Mouse (Mus musculus): Measurements from ENCODE around the gene M1ap. TPM values are rescaled to one million over a fixed set of nuclear protein-coding genes. Genes with fewer than 3 reads are reported as not detected.
A peak's percentile ranks its signal among the peaks of the same experiment; 100 is the strongest.

Gene M1ap
- polyA plus RNA-seq, 1 experiment from 2014 or later = 0.27 TPM

- Histone ChIP-seq H3K4me1 (peaks cover 8% of the 10 kb centered on the region), H3K36me3 (no peaks in the 10 kb centered on the region), H3K27ac (replicated peaks) (peak overlapping the region; percentile 48), H3K4me3 (replicated peaks) (0 out of 2 replicates have a peak overlapping the region, but pooled peaks have one; percentile 9), H3K9ac (no peak overlapping the region), H3K9me3 (replicated peaks) (no peaks in the 10 kb centered on the region), H3K4me2 (replicated peaks) (peak overlapping the region; percentile 36), H3K27me3 (no peaks in the 10 kb centered on the region)
- ATAC-seq (ENCODE audit: insufficient number of reproducible peaks, low FRiP score, low TSS enrichment, low read depth) = peak; percentile 93
- 8% methylated on average over 11 of the region's 11 CpGs for WGBS
Measured at GRCm38 (mm10) chr6:82996740-82997315, 50.1 kb downstream of the M1ap start.

GRCm38 (mm10) chr6:82997511-82998102 is 50.9 kb downstream of the M1ap start:
- H3K27ac ChIP-seq (replicated peaks) = no peak overlapping the region; the same call in 1 of the 2 replicates
- ATAC-seq (ENCODE audit: insufficient number of reproducible peaks, low FRiP score, low TSS enrichment, low read depth) = no peak
- no peak overlapping the region for H3K4me3 ChIP-seq (replicated peaks)
- H3K36me3 ChIP-seq = no peaks in the 10 kb centered on the region
- H3K9ac ChIP-seq = no peak overlapping the region
- H3K4me1 ChIP-seq = peaks cover 8% of the 10 kb centered on the region
- 52% methylated on average over 7 of the region's 7 CpGs for WGBS
- no peaks in the 10 kb centered on the region for H3K27me3 ChIP-seq
- H3K4me2 ChIP-seq (replicated peaks) = no peak overlapping the region
- H3K9me3 ChIP-seq (replicated peaks) = no peaks in the 10 kb centered on the region

GRCm38 (mm10) chr6:82998326-82998725 is 51.6 kb downstream of the M1ap start:
- no peak for ATAC-seq (ENCODE audit: insufficient number of reproducible peaks, low FRiP score, low TSS enrichment, low read depth)
- Histone ChIP-seq H3K9ac (no peak overlapping the region), H3K27me3 (no peaks in the 10 kb centered on the region), H3K4me2 (replicated peaks) (no peak overlapping the region), H3K4me3 (replicated peaks) (no peak overlapping the region), H3K27ac (replicated peaks) (no peak overlapping the region), H3K36me3 (no peaks in the 10 kb centered on the region), H3K9me3 (replicated peaks) (no peaks in the 10 kb centered on the region), H3K4me1 (peaks cover 8% of the 10 kb centered on the region)
- 73% methylated on average over 4 of the region's 4 CpGs for WGBS

GRCm38 (mm10) chr6:82999986-83000385 is 53.3 kb downstream of the M1ap start:
- 24% methylated on average over 8 of the region's 8 CpGs for WGBS
- no peak for ATAC-seq (ENCODE audit: insufficient number of reproducible peaks, low FRiP score, low TSS enrichment, low read depth)
- no peak overlapping the region for H3K4me3 ChIP-seq (replicated peaks)
- peaks cover 11% of the 10 kb centered on the region for H3K4me1 ChIP-seq
- H3K4me2 ChIP-seq (replicated peaks) = no peak overlapping the region
- H3K36me3 ChIP-seq = no peaks in the 10 kb centered on the region
- no peaks in the 10 kb centered on the region for H3K27me3 ChIP-seq
- H3K9me3 ChIP-seq (replicated peaks) = no peaks in the 10 kb centered on the region
- no peak overlapping the region for H3K9ac ChIP-seq
- peak overlapping the region; percentile 48; the same call in 1 of the 2 replicates for H3K27ac ChIP-seq (replicated peaks)

GRCm38 (mm10) chr6:83003082-83003481 is 56.4 kb downstream of the M1ap start:
- no peaks in the 10 kb centered on the region for H3K27me3 ChIP-seq
- no peak overlapping the region for H3K9ac ChIP-seq
- 84% methylated on average over 1 of the region's 1 CpGs for WGBS
- no peak overlapping the region for H3K27ac ChIP-seq (replicated peaks)
- H3K4me1 ChIP-seq = peaks cover 8% of the 10 kb centered on the region; the same call in 1 of the 2 replicates
- H3K4me3 ChIP-seq (replicated peaks) = no peak overlapping the region
- H3K36me3 ChIP-seq = no peaks in the 10 kb centered on the region
- no peak for ATAC-seq (ENCODE audit: insufficient number of reproducible peaks, low FRiP score, low TSS enrichment, low read depth)
- no peak overlapping the region for H3K4me2 ChIP-seq (replicated peaks)
- no peaks in the 10 kb centered on the region for H3K9me3 ChIP-seq (replicated peaks)

- Histone ChIP-seq H3K27me3 (no peaks in the 10 kb centered on the region), H3K4me3 (replicated peaks) (no peak overlapping the region), H3K9me3 (replicated peaks) (no peaks in the 10 kb centered on the region), H3K9ac (no peak overlapping the region), H3K36me3 (no peaks in the 10 kb centered on the region), H3K4me2 (replicated peaks) (no peak overlapping the region), H3K27ac (replicated peaks) (no peak overlapping the region), H3K4me1 (peaks cover 8% of the 10 kb centered on the region; the same call in 1 of the 2 replicates)
- 87% methylated on average over 5 of the region's 5 CpGs for WGBS
- ATAC-seq (ENCODE audit: insufficient number of reproducible peaks, low FRiP score, low TSS enrichment, low read depth) = no peak
Measured at GRCm38 (mm10) chr6:83003850-83004249, 57.1 kb downstream of the M1ap start.

GRCm38 (mm10) chr6:83004309-83004708 is 57.6 kb downstream of the M1ap start:
- WGBS = 60% methylated on average over 2 of the region's 2 CpGs
- H3K27ac ChIP-seq (replicated peaks) = no peak overlapping the region
- H3K36me3 ChIP-seq = no peaks in the 10 kb centered on the region
- no peaks in the 10 kb centered on the region for H3K27me3 ChIP-seq
- H3K4me1 ChIP-seq = peaks cover 8% of the 10 kb centered on the region; the same call in 1 of the 2 replicates
- H3K9me3 ChIP-seq (replicated peaks) = no peaks in the 10 kb centered on the region
- no peak overlapping the region for H3K4me3 ChIP-seq (replicated peaks)
- no peak overlapping the region for H3K9ac ChIP-seq
- H3K4me2 ChIP-seq (replicated peaks) = no peak overlapping the region
- no peak for ATAC-seq (ENCODE audit: insufficient number of reproducible peaks, low FRiP score, low TSS enrichment, low read depth)

- no peak overlapping the region for H3K27ac ChIP-seq (replicated peaks)
- H3K9me3 ChIP-seq (replicated peaks) = no peaks in the 10 kb centered on the region
- H3K4me2 ChIP-seq (replicated peaks) = no peak overlapping the region
- no peaks in the 10 kb centered on the region for H3K27me3 ChIP-seq
- no peak overlapping the region for H3K9ac ChIP-seq
- peaks cover 8% of the 10 kb centered on the region; the same call in 1 of the 2 replicates for H3K4me1 ChIP-seq
- H3K36me3 ChIP-seq = no peaks in the 10 kb centered on the region
- no peak for ATAC-seq (ENCODE audit: insufficient number of reproducible peaks, low FRiP score, low TSS enrichment, low read depth)
- no peak overlapping the region for H3K4me3 ChIP-seq (replicated peaks)
- 43% methylated on average over 7 of the region's 7 CpGs for WGBS
Measured at GRCm38 (mm10) chr6:83004872-83005271, 58.2 kb downstream of the M1ap start.

GRCm38 (mm10) chr6:83005444-83006011 is 58.8 kb downstream of the M1ap start:
- no peak overlapping the region for H3K4me2 ChIP-seq (replicated peaks)
- no peak overlapping the region for H3K9ac ChIP-seq
- H3K27ac ChIP-seq (replicated peaks) = no peak overlapping the region
- 72% methylated on average over 10 of the region's 10 CpGs for WGBS
- H3K27me3 ChIP-seq = no peaks in the 10 kb centered on the region
- peaks cover 8% of the 10 kb centered on the region; the same call in 1 of the 2 replicates for H3K4me1 ChIP-seq
- no peak overlapping the region for H3K4me3 ChIP-seq (replicated peaks)
- H3K36me3 ChIP-seq = no peaks in the 10 kb centered on the region
- ATAC-seq (ENCODE audit: insufficient number of reproducible peaks, low FRiP score, low TSS enrichment, low read depth) = no peak
- no peaks in the 10 kb centered on the region for H3K9me3 ChIP-seq (replicated peaks)

GRCm38 (mm10) chr6:83006114-83006513 is 59.4 kb downstream of the M1ap start:
- no peak for ATAC-seq (ENCODE audit: insufficient number of reproducible peaks, low FRiP score, low TSS enrichment, low read depth)
- H3K9ac ChIP-seq = no peak overlapping the region
- 65% methylated on average over 6 of the region's 6 CpGs for WGBS
- H3K27me3 ChIP-seq = no peaks in the 10 kb centered on the region
- H3K4me2 ChIP-seq (replicated peaks) = no peak overlapping the region
- H3K4me1 ChIP-seq = peaks cover 8% of the 10 kb centered on the region; the same call in 1 of the 2 replicates
- H3K27ac ChIP-seq (replicated peaks) = no peak overlapping the region
- no peaks in the 10 kb centered on the region for H3K9me3 ChIP-seq (replicated peaks)
- H3K36me3 ChIP-seq = no peaks in the 10 kb centered on the region
- no peak overlapping the region for H3K4me3 ChIP-seq (replicated peaks)

GRCm38 (mm10) chr6:83008659-83009058 is 62.0 kb downstream of the M1ap start:
- Histone ChIP-seq H3K4me3 (replicated peaks) (no peak overlapping the region), H3K4me2 (replicated peaks) (no peak overlapping the region), H3K9ac (no peak overlapping the region), H3K9me3 (replicated peaks) (no peaks in the 10 kb centered on the region), H3K27me3 (no peaks in the 10 kb centered on the region), H3K36me3 (no peaks in the 10 kb centered on the region), H3K4me1 (peaks cover 8% of the 10 kb centered on the region; the same call in 1 of the 2 replicates), H3K27ac (replicated peaks) (no peak overlapping the region)
- 58% methylated on average over 3 of the region's 3 CpGs for WGBS
- no peak for ATAC-seq (ENCODE audit: insufficient number of reproducible peaks, low FRiP score, low TSS enrichment, low read depth)
